Mouse (Mus musculus) layer of hippocampus, postnatal 36 days (tissue): Measurements from ENCODE around the gene Lgr6. TPM values are rescaled to one million over a fixed set of nuclear protein-coding genes. Genes with fewer than 3 reads are reported as not detected.

Source experiments
- DNase-seq, 2 experiments: peaks; one replicate each; pipeline ENCODE4 v3.0.0; 2022
- total RNA-seq, 2 experiments: library from RNA; stranded (reverse); gene quantifications; 2 replicates each; pipeline ENCODE4 v1.2.3; 2021

Lgr6 gene
- total RNA-seq, 2 experiments from 2014 or later: 1.7 to 1.8 TPM

DNA sequence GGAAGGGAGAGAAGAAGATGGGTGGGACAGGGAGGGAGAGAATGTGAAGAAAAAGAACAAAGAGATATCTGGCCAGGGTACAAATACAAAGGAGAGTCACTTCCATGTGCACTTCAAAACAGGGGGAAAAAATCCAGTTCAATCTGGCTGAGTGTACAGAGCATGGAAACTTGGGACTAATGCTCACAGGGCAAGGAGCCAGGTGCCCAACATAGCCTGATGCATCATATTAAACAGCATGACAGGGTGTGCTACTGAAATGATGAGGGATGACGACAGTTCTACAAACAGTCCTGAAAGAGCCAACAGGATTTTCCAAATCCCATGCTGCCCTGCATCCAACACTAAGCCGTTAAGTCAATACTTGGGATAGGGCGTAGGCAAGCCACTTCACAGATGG is 155.1 kb downstream of the Lgr6 start:
- DNase-seq: no peak

DNA sequence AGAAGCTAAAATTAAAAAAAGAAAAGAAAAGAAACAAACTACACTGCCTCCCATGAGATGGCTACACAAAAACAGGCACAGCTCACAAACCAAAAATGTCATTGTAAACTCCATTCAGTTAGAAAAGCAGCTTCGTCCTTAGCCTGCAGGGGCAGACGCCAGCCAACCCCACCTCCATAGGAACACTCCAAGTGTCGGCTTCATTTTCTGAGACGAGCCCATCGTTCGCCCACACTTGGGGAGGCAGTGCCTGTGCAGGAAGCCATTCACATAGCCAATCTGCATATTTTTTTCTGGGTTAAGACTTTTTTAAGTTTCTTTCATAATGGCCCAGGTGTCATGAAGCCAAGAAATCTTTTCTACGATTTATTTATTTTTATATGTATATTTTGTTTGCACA is 157.5 kb downstream of the Lgr6 start:
- DNase-seq: no peak

DNA sequence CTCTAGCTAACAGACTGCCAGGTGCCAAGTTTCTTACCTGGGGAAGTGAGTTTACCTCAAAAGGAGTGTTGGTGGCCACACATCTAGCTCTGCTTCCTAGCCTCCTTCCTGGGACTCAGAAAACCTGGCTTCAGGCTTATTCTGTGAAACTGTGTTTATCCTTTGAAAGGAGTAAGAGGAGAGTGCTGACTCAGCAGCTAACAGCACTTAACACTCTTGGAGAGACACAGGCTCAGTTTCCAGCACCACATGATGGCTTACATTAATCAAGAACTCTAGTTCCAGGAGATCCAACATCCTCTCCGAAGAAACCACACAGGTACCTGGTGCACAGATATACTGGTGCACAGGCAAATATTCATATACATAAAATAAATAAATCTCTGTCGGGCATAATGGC is 162.2 kb downstream of the Lgr6 start:
- DNase-seq: no peak

DNA sequence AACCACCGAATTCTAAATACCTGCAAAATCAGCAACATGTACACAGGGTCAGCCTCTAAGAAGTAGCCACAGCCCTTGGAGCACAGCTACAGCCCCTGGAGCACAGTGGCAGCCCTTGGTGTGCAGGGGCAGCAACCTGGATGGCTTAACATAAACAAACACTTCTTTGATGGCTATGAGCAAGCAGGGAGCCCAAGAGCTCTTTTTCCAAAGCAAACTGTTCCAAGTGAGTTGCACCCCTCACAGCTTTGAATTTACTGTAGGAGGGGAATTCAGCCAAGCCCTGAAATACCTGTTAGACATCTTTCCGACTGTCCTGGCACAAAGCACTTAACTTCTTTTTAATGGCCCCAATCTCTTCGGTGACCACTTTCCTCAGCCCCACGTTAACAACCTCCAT is 164.2 kb downstream of the Lgr6 start:
- DNase-seq: no peak

DNA sequence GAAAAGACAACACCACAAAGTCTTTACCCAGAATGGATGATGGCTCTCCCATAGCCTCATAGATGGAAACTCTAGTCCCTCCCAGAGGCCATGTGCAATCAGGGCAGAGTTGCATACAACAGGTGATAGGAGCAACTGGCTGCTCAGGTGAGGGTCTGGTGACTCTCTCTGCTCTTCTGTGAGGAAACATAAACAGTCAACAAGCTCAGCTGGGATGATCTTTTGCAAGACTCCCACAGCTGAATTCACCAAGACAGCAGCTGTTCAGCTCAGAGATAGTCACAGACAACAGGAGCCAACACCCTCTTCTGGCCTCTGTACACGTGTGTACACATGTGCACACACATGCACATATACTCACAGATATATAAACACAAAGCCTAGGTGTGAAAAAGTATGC is 166.8 kb downstream of the Lgr6 start:
- no peak for DNase-seq

DNA sequence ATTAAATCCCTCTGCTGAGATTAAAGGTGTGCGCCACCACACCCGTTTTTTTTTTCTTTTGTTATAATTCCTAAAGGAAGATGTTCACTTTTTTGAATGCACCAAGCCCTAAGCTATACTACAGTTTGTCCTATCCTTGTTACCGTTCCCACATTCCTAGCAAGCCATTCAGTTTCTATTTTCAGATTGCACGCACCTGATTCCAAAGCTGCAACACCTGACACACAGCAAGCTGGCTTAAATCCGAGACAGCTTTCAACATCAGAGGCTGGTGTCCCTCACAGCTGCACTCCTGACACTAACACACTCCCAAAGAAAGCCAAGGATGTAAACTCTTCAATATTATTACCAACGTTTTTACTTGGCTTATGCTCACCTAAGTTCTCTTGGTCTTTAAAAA is 168.7 kb downstream of the Lgr6 start:
- DNase-seq: no peak

Other genes starting within 250 kb of the Lgr6 start
- 10 to 100 TPM; 71.9 to 77.8 TPM for gene Ppp1r12b, start 149.3 kb downstream of the Lgr6 start, total RNA-seq
- gene Ube2t, start 142.7 kb downstream of the Lgr6 start, total RNA-seq: 1 to 10 TPM; 2.0 to 2.5 TPM
- not detected for gene Ptpn7, start 27.4 kb upstream of the Lgr6 start, total RNA-seq
- gene Arl8a, start 41.5 kb upstream of the Lgr6 start, total RNA-seq: 100 to 1,000 TPM; 251 to 253 TPM
- gene Gpr37l1, start 62.4 kb upstream of the Lgr6 start, total RNA-seq: 100 to 1,000 TPM; 188 to 199 TPM
- not detected for gene Elf3, start 153.3 kb upstream of the Lgr6 start, total RNA-seq
- gene Rnpep, start 178.8 kb upstream of the Lgr6 start, total RNA-seq: 10 to 100 TPM; 54.0 to 65.4 TPM
- 100 to 1,000 TPM; 162 to 176 TPM for gene Timm17a, start 208.5 kb upstream of the Lgr6 start, total RNA-seq
- gene Lmod1, start 219.5 kb upstream of the Lgr6 start, total RNA-seq: under 1 TPM; 0.70 to 0.91 TPM